Mouse (Mus musculus): ENCODE measurements at regions not wholly inside any gene's neighbourhood (a gene's known extent, or its start where the extent isn't known, plus 50 kb on each side); places are given as distances from the start of the nearest gene placed in this dataset.

DNA sequence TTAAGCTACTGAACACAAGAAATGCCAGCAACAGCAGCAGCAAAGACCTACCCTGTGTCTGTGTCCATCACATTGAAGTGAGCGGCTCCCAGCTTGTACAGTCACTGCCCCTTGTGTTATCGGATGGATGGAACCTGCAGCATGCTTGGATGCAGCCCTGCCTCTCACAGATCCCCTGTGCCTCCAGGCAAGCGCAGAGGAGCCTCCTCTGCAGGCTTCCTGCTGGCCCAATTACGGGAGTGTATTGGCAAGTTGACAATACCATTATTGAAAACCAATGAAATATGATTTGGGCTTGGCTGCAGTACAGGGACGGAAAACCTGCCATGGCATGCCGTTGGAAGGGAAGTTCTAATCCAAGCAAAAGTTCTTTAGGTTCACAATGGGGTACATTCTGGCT, 81.9 kb upstream of the Otos start:
- DNase-seq: no peak

DNA sequence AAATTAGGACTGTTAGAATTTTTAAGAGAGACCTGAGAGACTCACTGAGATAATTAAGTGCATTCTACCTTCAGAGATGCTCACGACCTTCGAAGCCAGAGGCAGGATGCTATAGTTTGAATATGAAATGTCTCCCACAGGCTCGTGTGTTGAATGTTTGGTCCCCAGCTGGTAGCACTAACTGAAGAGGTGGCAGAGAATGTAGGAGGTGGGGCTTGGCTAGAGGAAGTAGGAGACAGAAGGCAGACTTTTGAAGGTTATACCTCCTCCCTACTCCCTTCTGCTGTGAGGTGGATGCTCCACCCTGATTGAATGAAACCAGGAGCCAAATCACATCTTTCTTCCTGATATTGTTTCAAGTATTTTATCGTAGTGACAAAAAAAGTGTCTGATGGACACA, 79.3 kb upstream of the Otos start:
- no peak for DNase-seq

DNA sequence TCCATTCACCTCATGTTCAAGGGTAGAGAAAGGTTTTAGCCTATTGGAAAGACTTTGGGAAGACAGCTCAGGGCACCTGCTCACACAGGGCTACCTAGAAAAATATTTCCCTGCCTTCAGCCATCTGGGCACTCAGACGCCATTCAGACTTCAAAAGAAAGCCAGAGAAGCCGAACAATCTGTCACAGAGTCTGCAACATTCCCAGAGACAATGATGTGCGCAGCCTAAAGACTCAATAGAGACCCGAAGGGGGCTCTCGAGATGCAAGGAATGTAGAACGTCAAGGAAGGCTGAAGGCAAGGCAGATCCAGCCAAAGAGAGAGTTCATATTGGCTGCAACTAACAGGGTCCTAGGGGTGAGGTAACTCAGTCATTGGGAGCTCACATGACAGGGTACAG, 78.7 kb upstream of the Otos start:
- no peak for DNase-seq

DNA sequence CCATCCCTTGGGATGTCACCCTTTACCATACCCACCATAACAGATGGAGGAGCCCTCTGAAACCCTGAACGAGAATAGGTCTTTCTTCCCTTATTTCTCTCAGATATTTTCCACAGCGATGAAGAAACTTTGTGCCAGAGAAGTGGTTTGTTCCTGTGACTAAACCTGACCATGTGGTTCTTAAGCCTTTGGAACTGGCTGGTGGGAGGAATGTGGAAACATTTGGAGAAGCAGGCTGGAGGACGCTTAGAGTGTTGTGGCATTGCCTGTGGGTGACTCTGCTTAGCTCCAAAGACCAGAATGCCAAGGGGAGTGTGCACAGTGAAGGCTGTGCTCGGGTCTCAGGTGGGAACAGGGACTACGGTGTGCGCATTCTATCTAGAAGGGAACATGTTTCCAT, 77.7 kb upstream of the Otos start:
- no peak for DNase-seq

DNA sequence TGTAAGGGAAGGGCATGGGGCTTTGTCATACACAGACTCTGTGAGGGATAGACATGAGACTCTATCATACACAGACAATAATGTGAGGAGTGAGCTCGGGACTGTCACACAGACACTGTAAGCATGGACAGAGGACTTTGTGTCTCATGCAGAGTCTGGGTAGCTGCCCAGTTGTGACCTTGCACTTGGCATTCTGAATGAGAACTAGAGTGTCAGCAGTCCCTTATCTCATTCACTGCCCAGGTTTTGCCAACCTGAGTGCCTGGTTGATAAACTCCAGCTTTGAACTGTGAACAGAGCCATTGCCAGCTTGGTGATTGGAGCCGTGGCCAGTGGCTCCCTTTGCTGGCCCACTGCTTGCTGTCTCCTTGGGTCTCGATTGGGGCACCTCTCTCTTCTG, 75.5 kb upstream of the Otos start:
- no peak for DNase-seq

DNA sequence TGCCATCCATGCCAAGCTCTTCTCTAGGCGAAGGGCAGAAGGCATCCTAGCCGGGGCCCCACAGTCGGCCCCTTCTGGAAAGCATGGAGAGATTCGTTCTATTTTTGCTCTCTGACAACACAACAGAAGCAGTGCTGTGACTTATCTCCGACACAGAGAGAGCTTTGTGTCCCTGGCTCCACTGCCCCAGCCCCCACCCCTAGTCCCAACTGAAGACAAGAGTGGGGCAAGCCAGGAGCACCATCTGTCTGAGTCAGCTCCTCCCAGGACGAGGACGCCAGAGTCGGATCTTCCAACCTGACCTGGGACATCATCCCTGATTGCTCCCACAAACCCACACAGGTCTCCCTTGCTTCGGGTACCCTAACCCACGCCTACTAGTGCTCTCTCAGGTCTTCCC, 71.9 kb upstream of the Otos start:
- no peak for DNase-seq

DNA sequence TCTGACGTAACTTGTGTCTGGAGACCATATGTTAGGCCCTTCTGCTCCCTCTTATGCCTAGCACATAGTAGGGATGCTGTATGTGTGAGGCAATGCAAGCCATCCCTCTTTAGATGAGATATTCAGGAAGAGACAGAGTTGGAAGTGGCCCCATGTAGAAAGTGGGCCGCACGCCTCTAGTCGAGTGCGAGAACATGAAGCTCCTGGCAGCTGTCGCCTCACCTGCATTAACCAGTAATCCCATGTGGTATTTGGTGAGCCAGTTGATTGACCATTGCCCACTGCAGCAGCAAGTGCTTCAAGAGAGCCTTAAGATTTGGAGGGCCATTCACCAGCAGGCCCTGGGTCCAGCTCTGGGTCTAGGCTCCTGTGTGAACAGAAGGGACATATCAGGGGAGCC, 71.2 kb upstream of the Otos start:
- no peak for DNase-seq

DNA sequence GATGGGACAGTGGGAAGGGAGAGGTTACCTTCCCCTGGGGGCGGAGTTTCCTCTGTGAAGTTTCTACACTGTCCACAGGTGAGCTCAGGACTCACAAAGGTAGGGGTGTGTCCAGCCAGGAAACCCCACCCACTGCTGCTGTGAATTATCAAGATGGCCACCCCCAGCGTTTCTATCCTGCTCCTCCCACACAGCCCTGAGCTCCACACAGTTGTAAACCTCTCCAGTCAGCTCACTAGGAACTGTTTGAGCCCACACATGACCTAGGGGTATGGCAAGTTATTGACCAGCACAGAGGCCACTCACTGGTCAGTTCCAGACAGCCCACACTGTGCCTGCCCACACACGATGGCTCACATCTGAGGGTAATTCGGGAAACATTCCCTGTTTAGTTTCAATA, 69.5 kb upstream of the Otos start:
- no peak for DNase-seq

DNA sequence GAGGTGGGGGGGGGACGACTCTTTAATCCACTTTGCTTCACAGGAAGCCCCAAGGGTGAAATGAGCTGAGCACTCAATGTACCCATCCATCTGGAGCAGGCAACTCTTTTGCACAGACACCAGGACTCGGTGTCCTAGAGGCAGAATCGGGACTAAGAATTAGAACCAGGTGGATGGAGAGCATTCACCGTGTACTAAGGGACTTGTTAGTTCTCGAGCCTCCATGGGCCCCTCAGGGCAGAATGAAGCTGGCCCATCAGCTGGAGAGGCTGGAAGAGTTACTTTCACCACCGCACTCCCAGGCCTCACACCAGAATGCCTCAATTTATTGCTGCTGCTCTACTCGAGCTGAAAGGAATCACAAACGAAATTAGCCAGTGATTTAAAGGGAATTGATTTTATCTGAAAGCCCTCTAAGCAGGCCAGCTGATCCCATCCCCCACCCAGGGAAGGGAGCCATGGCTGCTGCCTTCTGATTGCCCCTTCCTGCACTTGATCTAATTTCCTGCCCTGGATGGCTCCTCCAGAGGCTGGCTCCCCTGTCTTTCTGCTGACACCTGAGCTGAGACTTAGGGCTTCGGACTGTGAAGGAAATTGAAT, 66.2 kb upstream of the Otos start:
- DNase-seq: no peak

DNA sequence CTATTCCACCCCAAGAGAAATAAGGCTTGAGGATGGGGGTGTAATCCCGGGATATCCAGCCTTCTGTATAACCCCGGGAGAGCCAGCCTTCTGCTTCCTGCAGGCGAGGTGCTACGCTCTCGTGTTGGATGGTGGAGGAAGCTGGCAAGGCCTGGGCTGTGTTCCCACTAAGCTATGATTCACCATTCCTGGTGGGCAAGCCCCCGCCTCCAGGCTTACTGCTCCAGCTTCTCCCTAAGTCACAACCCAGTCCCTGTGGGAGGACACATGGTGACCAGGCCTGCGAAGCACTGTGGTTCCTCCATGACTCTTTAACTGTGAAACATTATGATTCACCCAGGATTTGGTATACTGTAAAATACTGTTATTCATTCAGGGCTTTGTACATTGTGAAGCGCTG, 63.7 kb upstream of the Otos start:
- no peak for DNase-seq

DNA sequence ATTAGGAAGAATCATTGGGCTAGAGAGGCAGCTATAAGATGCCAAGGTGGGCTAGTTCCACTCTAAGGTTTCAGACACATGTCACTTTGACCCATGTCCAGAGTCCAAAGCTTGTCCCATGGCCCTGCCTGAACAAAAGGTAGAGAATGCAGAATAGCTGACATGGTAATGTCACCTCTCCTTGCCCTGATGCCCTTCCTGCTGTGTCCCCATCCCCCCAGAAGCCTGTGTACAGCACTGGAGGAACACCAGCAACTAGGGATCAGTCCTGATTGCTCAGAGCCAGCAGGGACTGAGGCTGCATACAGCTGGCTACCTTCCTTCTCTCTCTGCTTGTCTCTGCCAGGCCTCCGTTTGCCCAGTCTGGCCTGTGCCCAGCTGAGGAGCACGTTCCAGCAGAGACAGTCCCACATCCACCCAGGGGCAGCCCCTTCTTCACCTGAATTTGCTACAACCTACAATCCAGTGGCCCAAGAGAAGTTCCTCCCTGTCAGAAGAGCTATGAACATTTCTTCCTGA, 61.7 kb upstream of the Otos start:
- DNase-seq: no peak

DNA sequence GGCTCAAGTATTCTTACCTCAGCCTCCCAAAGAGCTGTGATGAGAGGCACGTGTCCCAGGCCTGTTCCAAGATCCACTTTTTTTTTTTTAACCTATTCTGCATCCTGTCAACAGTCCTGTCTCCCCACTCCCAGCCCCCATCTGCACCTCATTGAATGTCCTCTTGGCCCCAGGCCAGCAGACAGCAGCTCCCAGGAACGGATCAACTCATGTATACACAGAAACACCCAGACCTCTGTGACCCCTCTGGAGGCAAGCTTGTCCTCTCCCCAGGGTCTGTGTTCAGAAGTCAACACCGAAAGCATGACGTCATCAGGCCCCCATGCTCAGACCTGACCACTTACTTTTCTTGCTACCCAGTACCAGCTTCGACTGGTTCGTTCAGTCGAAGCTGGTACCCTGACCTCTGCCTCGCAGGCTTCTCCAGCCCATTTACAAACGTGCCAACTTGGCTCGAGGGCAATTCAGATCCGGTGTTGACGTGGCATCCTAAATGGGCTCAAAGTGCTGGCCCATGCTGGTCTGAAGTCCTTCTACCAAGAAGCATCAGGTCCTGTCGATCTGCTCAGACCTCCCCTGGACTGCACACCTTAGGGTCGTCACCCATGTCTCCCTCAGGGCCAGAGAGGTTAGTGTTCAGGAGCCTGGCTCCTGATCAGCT, 60.7 kb upstream of the Otos start:
- DNase-seq: no peak

DNA sequence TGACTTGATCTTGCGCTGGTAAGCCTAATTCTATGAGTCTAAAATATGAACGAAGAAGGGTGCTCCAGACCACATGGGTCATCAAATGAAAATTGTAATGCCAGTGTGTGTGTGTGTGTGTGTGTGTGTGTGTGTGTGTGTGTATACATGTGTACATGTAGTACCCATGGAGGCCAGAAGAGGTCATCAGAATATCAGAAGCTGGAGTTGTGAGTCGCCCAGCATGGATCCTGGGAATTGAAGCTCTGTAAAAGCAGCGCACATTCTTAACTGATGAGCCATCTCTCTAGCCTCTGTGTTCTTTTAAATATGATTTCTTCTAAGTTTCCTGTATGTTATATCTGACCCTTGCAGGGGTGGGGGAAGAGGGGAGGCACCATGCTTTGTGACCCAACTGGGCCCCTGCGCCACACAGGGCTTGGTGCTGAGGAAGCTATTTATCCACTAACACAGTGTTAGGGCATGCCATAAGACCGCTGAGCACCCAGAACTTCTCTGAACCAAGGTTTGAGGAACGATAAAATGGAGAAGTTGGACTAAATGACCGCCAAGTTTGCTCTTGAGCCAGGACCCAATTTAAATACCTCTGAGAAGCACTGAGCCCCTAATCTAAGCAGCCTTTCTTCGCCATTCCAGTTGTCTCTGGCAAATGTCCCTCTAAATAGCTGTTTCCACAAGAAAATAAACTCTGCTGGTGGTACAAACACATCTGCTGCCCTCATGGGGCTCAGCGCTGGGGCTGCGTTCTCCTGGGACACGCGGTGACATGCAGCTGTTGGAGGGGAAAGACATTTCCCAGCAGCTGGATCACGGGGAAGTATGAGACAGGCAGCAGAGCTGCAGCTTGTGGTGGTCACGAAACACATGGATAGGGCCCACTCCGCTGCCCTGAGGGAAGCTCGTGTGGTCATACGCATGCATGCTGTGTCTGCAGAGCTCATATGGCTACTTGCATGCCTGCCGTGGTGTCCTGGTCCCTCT, 59.6 kb upstream of the Otos start:
- no peak for DNase-seq

DNA sequence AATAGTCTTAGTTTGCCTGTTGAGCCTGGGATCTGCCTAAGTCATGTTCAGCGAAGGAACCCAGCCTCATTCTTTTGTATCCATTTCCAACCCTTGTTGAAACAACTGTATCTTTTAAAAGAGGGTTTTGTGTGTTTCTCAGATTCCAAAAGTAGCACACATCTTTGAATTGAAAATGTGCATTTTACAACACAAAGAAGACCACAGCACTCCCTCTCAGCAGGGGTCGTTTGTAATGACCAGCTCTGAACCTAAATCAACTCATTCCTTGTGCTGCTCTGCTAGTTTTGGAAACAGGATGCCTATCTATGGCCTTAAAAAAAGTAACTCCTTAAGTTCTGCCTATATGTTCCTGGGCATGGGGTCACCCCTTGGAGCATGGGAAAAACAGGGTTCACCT, 58.8 kb upstream of the Otos start:
- DNase-seq: no peak

DNA sequence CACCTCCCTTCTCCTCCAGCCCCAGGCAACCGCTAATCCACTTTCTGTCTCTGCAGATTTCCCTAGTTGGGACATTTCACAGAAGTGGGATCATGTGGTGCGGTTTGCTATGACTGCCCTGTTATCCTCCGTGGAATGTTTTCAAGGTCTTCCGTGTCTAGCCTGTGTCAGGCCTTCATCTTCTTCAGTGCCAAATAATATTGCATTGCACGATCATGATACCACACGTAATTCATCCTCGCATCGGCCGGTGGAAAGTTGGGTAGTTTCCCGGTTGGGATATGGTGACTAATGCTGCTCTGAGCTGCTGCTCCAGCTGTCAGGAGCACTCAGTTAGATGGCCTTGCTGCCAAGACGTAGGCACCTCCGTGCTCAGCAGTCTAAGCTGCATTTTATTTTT, 55.3 kb upstream of the Otos start:
- peak; percentile 25 for DNase-seq

DNA sequence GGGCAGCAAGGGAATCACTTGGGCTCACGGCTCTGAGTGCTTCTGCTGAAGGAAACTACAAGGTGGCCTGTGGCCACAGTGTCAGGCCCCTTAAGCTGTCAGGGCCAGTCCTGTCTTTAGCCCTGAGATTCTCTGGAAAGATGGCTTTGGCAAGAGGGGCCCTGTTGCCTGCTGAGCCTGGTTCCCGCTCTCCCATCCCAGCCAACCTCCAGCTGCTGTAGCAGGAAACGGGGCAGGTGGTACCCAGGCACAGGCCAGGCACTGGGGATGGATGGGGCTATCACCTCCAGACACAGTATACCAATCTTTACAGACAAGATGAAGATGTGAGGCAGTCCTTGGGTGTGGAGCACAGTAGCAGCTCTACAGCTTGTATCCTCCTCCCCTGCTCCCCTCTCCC, 54.6 kb upstream of the Otos start:
- DNase-seq: no peak

DNA sequence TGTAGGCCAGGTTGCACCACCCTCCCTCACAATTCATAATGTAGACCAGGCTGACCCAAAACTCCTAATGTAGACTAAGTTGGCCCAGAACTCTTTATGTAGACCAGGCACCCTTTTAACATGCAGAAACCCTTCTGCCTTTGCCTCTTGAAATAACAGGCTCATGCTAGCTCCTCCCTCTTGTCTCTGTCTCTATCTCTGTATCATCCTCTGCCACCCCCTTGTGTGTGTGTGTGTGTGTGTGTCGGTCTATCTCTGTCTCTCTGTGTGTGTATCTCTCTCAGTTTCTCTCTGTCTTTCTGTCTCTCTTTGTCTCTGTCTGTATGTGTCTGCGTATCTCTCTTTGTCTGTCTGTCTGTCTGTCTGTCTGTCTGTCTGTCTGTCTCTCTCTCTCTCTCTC, 51.5 kb upstream of the Otos start:
- DNase-seq: no peak

DNA sequence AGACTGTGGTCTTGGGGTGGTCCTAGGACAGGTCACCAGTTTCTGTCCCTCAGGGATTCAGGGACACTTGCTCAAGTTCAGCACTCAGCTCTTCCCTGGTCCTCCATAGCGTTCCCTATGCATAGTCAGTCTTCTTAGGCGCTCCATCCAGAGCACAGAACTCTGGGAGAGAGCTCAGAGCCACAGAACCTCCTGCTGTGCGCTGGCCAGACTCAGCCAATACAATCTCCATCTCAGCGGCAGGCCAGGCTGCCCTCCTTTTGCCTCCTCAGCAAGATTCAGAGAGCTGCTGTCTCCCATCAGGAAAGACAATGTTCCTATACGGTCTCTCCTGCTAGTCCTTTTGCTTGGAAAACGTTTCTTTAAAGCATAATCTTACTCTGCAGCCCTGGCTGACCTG, 51.1 kb upstream of the Otos start:
- DNase-seq: no peak

DNA sequence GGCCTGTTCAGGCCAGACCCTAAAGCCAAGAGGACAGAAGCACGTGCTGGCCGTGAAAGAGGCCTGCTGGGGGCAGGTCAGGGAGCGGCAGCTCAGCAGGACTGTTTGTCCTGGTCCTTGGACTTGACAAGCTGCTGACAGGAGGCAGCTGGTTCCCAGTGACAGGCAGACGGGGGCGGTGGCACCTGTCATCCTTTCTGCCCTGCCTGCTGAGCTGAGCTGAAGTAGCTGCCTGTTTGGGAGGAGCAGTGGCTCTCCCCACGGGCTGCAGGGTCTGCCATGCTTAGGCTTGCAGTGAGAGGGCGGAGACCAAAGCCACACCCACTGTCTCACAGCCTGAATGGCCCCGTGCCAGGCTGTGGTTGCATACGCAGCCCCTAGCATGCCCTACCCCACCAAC, 50.4 kb upstream of the Otos start:
- peak; percentile 58 for DNase-seq

DNA sequence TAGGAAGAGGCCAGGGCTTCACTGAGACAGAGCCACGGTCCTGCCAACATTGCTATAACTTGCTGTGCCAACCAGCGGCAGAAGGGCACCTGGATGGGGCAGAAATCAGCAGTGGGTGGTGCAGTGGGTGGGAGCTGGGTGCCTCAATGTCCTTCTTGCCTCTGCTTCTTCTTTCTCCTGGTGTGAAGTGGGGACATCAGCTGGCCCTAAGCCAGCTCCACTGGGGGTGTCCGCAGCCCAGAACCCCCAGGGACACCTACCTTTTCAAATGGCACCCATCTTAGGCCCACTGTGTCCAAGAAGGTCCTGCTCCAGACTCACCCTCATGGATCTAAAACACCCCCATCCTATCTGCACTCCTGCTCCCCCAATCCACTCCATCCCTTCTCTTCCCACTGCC, 49.9 kb upstream of the Otos start:
- no peak for DNase-seq
